Mouse (Mus musculus): ENCODE data around the gene Tgfa. TPM values are rescaled to one million over a fixed set of nuclear protein-coding genes. Genes with fewer than 3 reads are reported as not detected.

Tgfa gene
- not detected in 2 replicates for polyA plus RNA-seq (2012)

- Histone ChIP-seq H3K4me1 (ENCODE audit: control insufficient read depth) (no peaks in the 10 kb centered on the region), H3K27me3 (ENCODE audit: control insufficient read depth) (peaks cover 52% of the 10 kb centered on the region), H3K36me3 (ENCODE audit: control insufficient read depth) (no peaks in the 10 kb centered on the region), H3K4me3 (replicated peaks) (peak within 1 kb of the TSS; percentile 51), H3K9me3 (ENCODE audit: control insufficient read depth, low read length) (no peaks in the 10 kb centered on the region)
- TF ChIP-seq GATA1 (IDR thresholded peaks at IDR 0.05; ENCODE audit: low read length) (no peak), TAL1 (IDR thresholded peaks at IDR 0.05; ENCODE audit: low read length) (no peak)
Measured at GRCm38 (mm10) chr6:86194941-86195932, at the start of gene Tgfa. TSS of gene Tgfa (plus strand) at chr6:86195223.

DNA sequence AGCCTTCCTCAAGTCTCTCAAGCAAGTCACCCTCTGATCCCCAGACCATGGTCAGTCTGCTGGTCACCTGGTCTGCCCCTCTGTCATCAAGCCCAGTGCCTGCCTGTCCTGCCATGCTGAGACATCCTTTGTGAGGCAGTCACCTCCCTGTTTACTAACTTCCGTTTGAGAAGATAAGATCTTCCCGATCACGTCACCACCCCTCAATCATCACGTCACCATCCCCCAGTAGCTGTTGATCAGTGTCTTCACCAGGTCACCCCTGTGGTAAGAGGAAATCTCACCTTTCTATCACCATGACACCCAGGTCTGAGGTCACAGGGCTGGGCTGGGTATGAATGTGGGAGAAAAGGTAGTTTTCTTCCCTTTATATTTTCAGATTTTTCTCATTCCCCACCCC lies 46.5 kb upstream of the Tgfa start:
- no peak for TF ChIP-seq GATA1 (IDR thresholded peaks at IDR 0.05; ENCODE audit: low read length)
- no peak for TF ChIP-seq TAL1 (IDR thresholded peaks at IDR 0.05; ENCODE audit: low read length)
- Histone ChIP-seq H3K27me3 (ENCODE audit: control insufficient read depth) (peaks cover 3% of the 10 kb centered on the region), H3K4me3 (replicated peaks) (no peak overlapping the region), H3K4me1 (ENCODE audit: control insufficient read depth) (peaks cover 7% of the 10 kb centered on the region; the same call in 1 of the 2 replicates), H3K9me3 (ENCODE audit: control insufficient read depth, low read length) (peaks cover 7% of the 10 kb centered on the region), H3K36me3 (ENCODE audit: control insufficient read depth) (no peaks in the 10 kb centered on the region)

DNA sequence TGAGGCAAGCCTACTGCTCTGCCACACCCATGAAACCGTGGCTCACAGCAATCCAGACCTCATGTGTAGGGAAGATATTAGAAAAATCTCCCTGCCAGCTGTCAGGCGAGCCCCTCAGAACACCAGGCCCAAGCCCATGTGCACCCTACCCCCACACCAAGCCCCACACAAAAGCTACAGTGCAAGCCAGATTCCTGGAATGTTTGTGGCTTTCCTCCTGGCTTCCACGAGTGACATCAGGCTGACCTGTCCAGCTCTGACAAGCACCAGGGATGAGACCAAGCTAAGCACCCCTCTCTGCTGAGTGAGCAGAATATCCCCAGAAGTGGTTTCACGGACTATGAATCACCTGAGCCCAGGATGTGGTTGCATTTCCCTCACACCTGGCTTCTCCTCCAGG lies 46.0 kb upstream of the Tgfa start:
- H3K27me3 ChIP-seq (ENCODE audit: control insufficient read depth) = peaks cover 3% of the 10 kb centered on the region
- no peaks in the 10 kb centered on the region for H3K36me3 ChIP-seq (ENCODE audit: control insufficient read depth)
- peaks cover 7% of the 10 kb centered on the region; the same call in 1 of the 2 replicates for H3K4me1 ChIP-seq (ENCODE audit: control insufficient read depth)
- H3K4me3 ChIP-seq (replicated peaks) = no peak overlapping the region
- H3K9me3 ChIP-seq (ENCODE audit: control insufficient read depth, low read length) = peaks cover 7% of the 10 kb centered on the region
- TF ChIP-seq TAL1 (IDR thresholded peaks at IDR 0.05; ENCODE audit: low read length) (no peak), GATA1 (IDR thresholded peaks at IDR 0.05; ENCODE audit: low read length) (no peak)

DNA sequence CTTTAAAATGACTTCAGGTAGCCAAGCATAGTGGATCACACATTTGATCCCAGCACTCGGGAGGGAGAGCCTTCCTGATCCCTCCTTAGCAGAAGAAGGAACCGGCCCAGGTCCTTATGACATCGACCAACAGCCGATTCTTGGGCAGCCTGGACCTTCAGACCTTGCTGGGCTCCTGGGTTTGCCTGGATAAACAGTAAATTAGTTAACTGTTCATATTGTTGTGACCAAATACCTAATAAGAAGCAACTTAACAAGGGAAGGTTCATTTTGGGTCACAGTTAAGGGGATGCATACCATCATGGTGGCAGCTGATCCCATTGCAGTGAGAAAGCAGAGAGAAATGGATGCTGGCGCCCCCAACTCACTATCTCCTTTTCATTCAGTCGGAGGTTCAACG lies 42.3 kb upstream of the Tgfa start:
- Histone ChIP-seq H3K4me1 (ENCODE audit: control insufficient read depth) (peaks cover 7% of the 10 kb centered on the region; the same call in 1 of the 2 replicates), H3K36me3 (ENCODE audit: control insufficient read depth) (no peaks in the 10 kb centered on the region), H3K4me3 (replicated peaks) (no peak overlapping the region), H3K9me3 (ENCODE audit: control insufficient read depth, low read length) (no peaks in the 10 kb centered on the region), H3K27me3 (ENCODE audit: control insufficient read depth) (no peaks in the 10 kb centered on the region; the same call in 1 of the 2 replicates)
- TF ChIP-seq GATA1 (IDR thresholded peaks at IDR 0.05; ENCODE audit: low read length) (no peak), TAL1 (IDR thresholded peaks at IDR 0.05; ENCODE audit: low read length) (no peak)

DNA sequence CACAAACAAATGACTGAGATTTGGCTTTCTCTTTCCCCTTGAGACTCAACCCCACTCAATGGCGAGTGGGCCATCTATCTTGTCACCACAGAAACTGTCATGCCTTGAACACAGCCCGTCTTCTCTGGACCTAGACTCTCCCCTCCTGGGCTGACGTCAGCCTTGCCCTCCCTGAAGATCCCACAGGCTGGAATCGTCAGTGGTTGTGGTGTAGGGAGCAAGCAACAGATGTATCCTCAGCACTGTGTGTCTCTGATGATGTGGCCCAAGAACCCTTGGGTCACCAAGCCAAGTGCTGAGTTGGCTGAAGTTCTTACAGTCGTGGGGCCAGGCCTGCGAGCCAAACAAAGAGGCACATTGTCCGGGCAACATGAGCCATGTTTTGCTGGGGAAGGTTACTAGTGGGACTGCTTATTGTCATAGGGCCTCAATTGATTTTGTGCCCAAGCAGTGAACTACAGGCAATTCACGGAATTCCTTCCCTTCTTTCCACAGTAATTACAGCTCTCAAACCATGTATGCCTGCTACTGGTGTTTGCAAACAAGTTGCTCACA lies 41.5 kb upstream of the Tgfa start:
- H3K27me3 ChIP-seq (ENCODE audit: control insufficient read depth) = no peaks in the 10 kb centered on the region; the same call in 1 of the 2 replicates
- no peak overlapping the region for H3K4me3 ChIP-seq (replicated peaks)
- peaks cover 5% of the 10 kb centered on the region; the same call in 1 of the 2 replicates for H3K4me1 ChIP-seq (ENCODE audit: control insufficient read depth)
- no peaks in the 10 kb centered on the region for H3K9me3 ChIP-seq (ENCODE audit: control insufficient read depth, low read length)
- no peak for TF ChIP-seq TAL1 (IDR thresholded peaks at IDR 0.05; ENCODE audit: low read length)
- no peak for TF ChIP-seq GATA1 (IDR thresholded peaks at IDR 0.05; ENCODE audit: low read length)
- H3K36me3 ChIP-seq (ENCODE audit: control insufficient read depth) = no peaks in the 10 kb centered on the region

DNA sequence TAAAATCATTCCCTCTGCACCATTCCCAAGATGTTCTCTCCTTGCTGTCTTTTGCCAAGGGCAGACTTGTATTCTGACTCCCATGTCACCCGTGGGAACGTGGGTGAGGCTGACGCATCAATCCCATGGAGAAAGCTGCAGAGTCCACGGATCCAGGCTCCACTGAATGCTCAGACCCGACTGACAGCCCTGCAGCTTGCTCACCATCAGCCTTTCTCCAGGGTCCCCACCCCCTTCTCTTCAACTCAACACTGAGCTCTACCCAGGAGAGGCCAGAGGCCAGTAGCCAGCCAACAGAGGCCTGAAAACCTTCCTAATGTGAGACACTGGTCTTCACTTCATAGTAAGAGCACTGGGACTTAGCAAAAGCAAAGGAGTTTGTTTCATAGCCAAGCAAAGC lies 41.0 kb upstream of the Tgfa start:
- no peaks in the 10 kb centered on the region; the same call in 1 of the 2 replicates for H3K27me3 ChIP-seq (ENCODE audit: control insufficient read depth)
- H3K4me3 ChIP-seq (replicated peaks) = no peak overlapping the region
- H3K9me3 ChIP-seq (ENCODE audit: control insufficient read depth, low read length) = no peaks in the 10 kb centered on the region
- H3K4me1 ChIP-seq (ENCODE audit: control insufficient read depth) = peaks cover 1% of the 10 kb centered on the region; the same call in 1 of the 2 replicates
- no peak for TF ChIP-seq TAL1 (IDR thresholded peaks at IDR 0.05; ENCODE audit: low read length)
- TF ChIP-seq GATA1 (IDR thresholded peaks at IDR 0.05; ENCODE audit: low read length) = no peak
- H3K36me3 ChIP-seq (ENCODE audit: control insufficient read depth) = no peaks in the 10 kb centered on the region

GRCm38 (mm10) chr6:86154481-86154880 lies 40.5 kb upstream of the Tgfa start:
- Histone ChIP-seq H3K27me3 (ENCODE audit: control insufficient read depth) (no peaks in the 10 kb centered on the region; the same call in 1 of the 2 replicates), H3K9me3 (ENCODE audit: control insufficient read depth, low read length) (no peaks in the 10 kb centered on the region), H3K36me3 (ENCODE audit: control insufficient read depth) (no peaks in the 10 kb centered on the region), H3K4me1 (ENCODE audit: control insufficient read depth) (no peaks in the 10 kb centered on the region), H3K4me3 (replicated peaks) (no peak overlapping the region)
- TF ChIP-seq GATA1 (IDR thresholded peaks at IDR 0.05; ENCODE audit: low read length) (no peak), TAL1 (IDR thresholded peaks at IDR 0.05; ENCODE audit: low read length) (no peak)

DNA sequence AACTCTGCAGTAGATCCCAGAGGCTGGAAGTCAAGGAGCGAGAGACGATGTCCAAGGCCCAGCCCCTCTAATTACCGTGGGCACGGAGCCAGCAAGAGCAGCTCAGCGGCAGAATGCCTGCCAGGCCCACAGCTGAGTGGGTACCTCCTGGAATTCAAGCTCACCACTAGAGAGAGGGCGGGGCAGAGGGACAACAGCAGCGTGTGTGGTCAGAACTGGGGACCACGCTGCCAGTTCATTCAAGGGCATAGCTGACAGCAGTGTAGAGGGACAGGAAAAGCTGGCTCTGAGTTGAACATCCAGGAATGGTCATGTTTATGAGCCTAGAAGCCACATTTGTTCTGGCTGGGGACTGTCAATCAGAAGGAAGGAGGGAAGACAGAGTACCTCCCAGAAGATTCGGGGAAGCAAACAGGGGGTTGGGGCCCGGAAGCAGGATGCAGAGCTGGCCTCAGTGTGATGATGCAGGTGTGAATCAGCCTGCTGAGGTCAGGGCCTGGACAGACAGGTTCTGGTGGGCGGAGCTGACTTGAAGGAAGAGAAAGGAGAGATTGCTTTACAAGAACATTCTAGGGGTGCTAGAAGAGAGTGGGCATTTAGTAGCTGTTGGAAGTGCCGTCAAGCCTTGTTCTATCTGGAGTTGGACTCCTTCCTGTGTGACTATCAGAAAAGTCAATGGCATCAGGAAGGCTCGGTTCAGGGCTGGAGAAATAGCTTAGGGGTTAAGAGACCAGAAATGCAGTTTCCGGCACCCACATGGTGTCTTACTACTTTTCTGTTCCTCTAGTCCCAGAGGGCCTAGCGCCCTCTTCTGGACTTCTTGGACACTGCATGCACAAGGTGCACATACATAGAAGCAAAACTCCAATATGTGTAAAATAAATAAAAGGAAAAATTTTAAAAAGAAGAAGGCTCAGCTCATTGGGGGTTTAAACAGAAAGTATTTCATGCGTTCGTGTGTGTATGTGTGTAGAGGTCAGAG lies 37.5 kb upstream of the Tgfa start:
- TF ChIP-seq TAL1 (IDR thresholded peaks at IDR 0.05; ENCODE audit: low read length) = no peak
- TF ChIP-seq GATA1 (IDR thresholded peaks at IDR 0.05; ENCODE audit: low read length) = no peak
- Histone ChIP-seq H3K9me3 (ENCODE audit: control insufficient read depth, low read length) (no peaks in the 10 kb centered on the region), H3K4me3 (replicated peaks) (no peak overlapping the region), H3K36me3 (ENCODE audit: control insufficient read depth) (no peaks in the 10 kb centered on the region), H3K4me1 (ENCODE audit: control insufficient read depth) (no peaks in the 10 kb centered on the region), H3K27me3 (ENCODE audit: control insufficient read depth) (no peaks in the 10 kb centered on the region)
